Mouse (Mus musculus) 3134 (cell line): ENCODE data around the gene Rab11fip3.
"Not testable (repeated sequence)": the region's sequence is repeated elsewhere in the genome, so short reads cannot be mapped to it uniquely, and the experiment has no call there.

Source experiments
- DNase-seq: peaks from one replicate; pipeline ENCODE4 v3.0.0-alpha.2; 2011; ENCODE audit warnings: low spot score; ENCODE audit not compliant: insufficient read length; ENCODE audit errors: extremely low read depth

Gene Rab11fip3

GRCm38 (mm10) chr17:26041111-26041802 is 28.1 kb downstream of the Rab11fip3 start:
- peak; percentile 39 for DNase-seq

GRCm38 (mm10) chr17:26040711-26041110 is 28.6 kb downstream of the Rab11fip3 start:
- not testable (repeated sequence) for DNase-seq

GRCm38 (mm10) chr17:26032037-26032436 is 37.3 kb downstream of the Rab11fip3 start:
- no peak for DNase-seq

- no peak for DNase-seq
These were observed 37.8 kb downstream of the Rab11fip3 start for GRCm38 (mm10) chr17:26031583-26031982.

GRCm38 (mm10) chr17:26028261-26028660 is 41.1 kb downstream of the Rab11fip3 start:
- no peak for DNase-seq

GRCm38 (mm10) chr17:26024674-26025073 is 44.7 kb downstream of the Rab11fip3 start:
- DNase-seq = no peak

GRCm38 (mm10) chr17:26023966-26024365 is 45.4 kb downstream of the Rab11fip3 start:
- no peak for DNase-seq

- DNase-seq = no peak
These were observed 46.2 kb downstream of the Rab11fip3 start for GRCm38 (mm10) chr17:26023181-26023580.

- DNase-seq = no peak
These were observed 47.5 kb downstream of the Rab11fip3 start for GRCm38 (mm10) chr17:26021728-26022341.

GRCm38 (mm10) chr17:26020848-26021347 is 48.5 kb downstream of the Rab11fip3 start:
- no peak for DNase-seq

- DNase-seq = no peak
These were observed 51.0 kb downstream of the Rab11fip3 start for GRCm38 (mm10) chr17:26018388-26018787.

GRCm38 (mm10) chr17:26017949-26018348 is 51.4 kb downstream of the Rab11fip3 start:
- no peak for DNase-seq

- DNase-seq = no peak
These were observed 52.3 kb downstream of the Rab11fip3 start for GRCm38 (mm10) chr17:26017021-26017420.

GRCm38 (mm10) chr17:26013711-26014110 is 55.6 kb downstream of the Rab11fip3 start:
- DNase-seq = no peak

GRCm38 (mm10) chr17:26011841-26012460 is 57.4 kb downstream of the Rab11fip3 start:
- DNase-seq = peak; percentile 62

- peak; percentile 45 for DNase-seq
These were observed 59.8 kb downstream of the Rab11fip3 start for GRCm38 (mm10) chr17:26009540-26009939.

GRCm38 (mm10) chr17:26008787-26009186 is 60.6 kb downstream of the Rab11fip3 start:
- no peak for DNase-seq

GRCm38 (mm10) chr17:26008331-26008730 is 61.0 kb downstream of the Rab11fip3 start:
- DNase-seq = no peak

- no peak for DNase-seq
These were observed 61.7 kb downstream of the Rab11fip3 start for GRCm38 (mm10) chr17:26007646-26008045.

- DNase-seq = no peak
These were observed 63.5 kb downstream of the Rab11fip3 start for GRCm38 (mm10) chr17:26005731-26006450.

- no peak for DNase-seq
These were observed 64.6 kb downstream of the Rab11fip3 start for GRCm38 (mm10) chr17:26004711-26005110.
